Mouse (Mus musculus) erythroid progenitor cell, adult 5-6 weeks (primary cell): ENCODE data around the gene Saxo1. TPM values are rescaled to one million over a fixed set of nuclear protein-coding genes. Genes with fewer than 3 reads are reported as not detected.

Source experiments
- ATAC-seq: replicated peaks from 2 replicates; pipeline ENCODE4 v1.8.0; 2016; ENCODE audit warnings: moderate number of reproducible peaks, mild to moderate bottlenecking, moderate TSS enrichment, inconsistent platforms; ENCODE audit not compliant: poor library complexity, low FRiP score, severe bottlenecking
- total RNA-seq, 2 experiments: library from RNA; stranded (forward) in 1 of 2; stranded (reverse) in 1 of 2; fragments of 150-400 nt in 1 of 2; fragments of 186-747, 209-891 nt in 1 of 2; gene quantifications; 2 replicates each; pipeline versions ENCODE4 v1.2.3 to v1.2.4; 2015 to 2017; ENCODE audit warnings: low replicate concordance in 2 of 2

Saxo1 gene
- total RNA-seq, 2 experiments from 2014 or later, result not detected

DNA sequence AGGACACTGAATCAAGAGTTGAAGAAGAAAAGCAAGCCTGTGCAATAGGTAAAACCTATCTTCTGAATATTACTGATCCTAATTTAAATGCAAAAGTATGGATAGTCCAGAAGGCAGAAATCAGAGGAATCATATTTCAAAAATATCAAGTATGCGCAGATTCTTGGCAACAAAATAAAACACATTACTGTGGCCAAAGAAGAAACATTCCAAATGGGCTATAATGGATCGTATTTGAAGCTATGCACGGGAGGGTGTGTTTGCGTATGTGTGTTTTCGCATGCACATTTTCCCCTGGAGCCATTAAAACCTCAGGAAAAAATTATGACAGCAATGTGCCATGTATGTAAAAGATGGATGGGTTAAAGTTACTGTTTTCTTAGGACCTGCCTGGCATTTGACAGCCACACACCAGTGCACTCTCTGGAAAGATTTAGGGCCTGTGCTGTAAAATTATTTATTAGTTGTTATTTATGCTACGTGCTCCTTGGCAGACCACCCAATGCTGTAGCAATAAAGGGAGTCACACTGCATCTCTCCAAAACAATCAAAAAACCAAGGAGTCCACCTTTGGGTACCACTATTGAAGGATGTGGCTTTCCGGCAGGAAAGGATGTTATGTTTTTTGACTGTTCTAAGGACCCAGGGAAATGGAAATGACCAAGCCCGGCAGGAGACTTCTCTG lies 24.6 kb downstream of the Saxo1 start:
- ATAC-seq, result no peak

DNA sequence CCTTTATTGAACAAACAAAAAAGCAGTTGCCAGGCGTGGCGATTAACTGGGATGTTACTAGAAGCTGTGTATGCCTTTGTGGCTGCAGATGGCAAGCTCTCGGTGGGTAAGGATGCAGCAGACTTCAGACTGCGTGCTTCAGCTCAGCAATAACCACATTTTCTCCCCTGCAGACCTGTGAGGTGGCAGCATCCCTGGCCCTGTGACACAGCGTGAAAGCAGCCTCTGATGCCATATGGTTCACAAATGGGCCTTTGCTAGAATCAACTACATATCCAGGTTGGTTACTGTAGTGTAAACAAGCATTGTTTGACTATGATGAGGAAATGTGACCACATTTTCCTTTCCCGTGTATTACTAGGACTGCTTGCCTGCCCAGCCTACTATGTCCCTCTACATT lies 29.0 kb downstream of the Saxo1 start:
- no peak for ATAC-seq

DNA sequence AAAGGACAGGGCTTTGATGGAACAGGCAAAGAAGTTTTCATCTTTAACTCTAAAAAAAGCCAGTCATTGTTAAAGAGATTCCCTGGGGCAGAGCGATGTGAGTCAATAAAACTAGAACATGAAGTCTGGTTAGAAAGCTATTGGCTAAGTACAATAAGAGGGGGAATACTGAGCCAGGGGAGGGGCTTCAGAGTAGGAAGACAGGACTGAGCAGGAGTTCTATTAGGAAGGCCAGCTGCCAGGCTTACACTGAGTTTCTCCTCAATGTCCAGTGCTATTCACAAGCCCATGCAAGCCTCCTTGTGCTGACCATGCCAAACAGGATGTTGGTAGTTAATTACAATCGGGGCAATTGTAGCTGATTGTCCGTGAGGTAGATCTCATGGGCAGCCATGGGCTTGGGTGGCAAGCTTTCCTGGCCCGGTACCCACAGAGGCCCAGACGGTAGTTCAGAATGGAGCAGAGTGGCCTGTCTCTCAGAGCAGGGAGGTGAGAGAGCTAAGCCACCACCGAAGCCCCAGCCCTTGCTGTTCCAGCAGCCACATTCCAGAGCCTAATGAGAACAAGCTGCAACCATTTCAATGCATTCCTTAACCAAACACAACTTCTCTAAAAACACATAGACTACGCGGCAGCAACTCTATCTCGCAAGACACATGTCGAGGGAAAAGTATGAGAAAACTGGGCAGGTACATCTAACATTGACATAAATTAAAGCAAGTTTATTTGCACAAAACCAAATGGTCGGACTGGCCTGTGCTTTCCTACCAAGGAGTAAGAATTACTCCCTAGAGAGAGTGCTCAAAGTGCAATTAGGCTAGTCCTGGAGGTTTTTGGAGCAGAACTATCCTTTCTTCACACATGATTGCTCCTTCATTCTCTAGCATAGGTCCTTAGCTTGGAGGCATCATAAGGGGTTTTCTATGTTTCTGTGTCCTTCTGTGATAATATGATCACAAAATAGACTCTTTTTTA lies 30.7 kb downstream of the Saxo1 start:
- ATAC-seq, result no peak

DNA sequence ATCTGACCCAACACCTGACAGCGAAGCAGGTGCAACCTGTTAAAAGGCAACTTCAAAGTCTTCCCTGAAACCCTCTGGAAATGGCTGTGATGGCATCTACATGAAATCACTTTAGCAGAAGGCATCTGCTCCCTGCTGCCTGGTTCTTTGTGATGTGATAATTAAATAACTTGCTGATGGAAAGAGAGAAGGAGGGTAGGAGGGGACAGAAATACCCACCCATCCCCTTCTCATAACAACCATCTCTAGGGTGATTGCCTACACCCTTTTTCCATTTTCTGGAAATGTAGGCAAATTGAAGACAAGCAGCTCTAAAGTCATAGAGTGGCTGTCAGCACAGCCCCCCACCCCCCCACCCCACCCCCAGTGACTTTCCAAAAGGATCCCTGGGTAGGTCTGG lies 33.6 kb downstream of the Saxo1 start:
- ATAC-seq, result no peak

DNA sequence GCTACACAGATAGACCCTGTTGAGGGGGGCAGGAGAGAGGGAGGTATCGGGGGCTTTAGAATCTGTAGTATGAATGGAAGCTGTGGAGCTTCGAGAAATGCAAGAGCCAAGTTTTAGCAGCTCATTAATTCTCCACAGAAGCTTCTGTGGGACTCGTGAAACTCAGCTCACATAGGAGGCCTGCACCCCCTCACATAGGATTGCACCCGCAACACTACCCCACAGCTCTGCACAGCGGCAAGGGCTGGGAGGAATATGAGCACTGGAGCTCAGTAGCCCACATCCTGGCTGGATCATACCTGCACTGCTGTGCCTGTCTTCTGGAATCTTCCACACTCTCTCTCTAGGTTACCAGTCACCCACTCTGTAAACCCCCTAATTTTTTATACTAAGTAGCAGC lies 34.4 kb downstream of the Saxo1 start:
- no peak for ATAC-seq

DNA sequence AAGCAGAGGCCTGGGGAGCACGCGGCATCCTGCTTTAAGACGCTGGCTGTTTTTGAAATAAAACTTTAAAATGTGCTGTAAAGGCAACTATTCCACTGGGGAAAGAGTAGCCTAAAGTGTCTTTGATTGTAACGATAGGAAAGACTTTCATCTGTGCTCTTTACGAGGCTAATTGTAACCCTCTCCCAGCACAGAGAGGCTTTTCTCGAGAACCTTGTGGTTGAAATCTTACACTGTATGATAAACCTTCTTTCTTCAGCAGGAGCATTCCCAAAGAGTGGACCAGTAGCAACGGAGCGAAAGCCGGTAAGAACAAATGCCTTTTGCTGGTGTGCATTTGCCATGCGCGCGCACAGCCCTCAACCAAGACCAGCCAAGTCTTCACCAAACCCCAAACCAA lies 37.4 kb downstream of the Saxo1 start:
- no peak for ATAC-seq

DNA sequence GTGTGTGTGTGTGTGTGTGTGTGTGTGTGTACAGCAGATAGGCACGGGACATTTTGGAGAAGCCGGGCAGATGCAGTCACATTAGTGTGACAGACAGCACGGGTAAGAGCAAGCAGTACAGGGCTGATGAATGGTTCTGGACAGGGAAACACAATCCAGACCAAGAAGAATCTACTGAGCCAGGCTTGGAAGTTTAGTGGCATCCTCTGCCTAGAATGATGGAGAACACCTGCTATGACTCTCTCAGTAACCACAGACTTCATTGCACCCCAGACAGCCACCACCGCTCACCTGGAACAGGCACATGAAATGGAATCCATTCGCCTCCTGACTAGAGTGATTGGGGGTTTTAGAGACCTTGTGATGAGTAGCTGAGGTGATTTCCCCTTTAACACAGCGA lies 38.2 kb downstream of the Saxo1 start:
- ATAC-seq, result no peak

DNA sequence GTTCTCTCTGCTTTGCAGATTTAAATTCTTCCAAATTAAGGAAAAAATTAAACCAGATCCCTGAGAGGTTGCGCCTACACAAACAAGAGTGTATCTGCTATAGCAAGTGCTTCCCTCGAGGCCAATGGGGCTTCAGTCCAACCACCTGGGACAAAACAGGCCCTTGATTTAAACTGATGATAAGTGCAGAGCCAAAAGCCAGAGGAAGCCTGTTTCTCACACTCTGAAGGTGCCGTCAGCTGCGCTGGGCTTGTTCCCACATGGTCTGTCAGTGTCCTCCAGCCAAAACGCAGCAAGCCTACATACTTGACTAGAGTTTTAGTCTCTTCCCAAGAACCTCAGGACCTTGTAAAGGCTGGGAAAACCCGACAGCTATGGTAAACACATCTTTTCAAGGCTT lies 53.5 kb downstream of the Saxo1 start:
- no peak for ATAC-seq

DNA sequence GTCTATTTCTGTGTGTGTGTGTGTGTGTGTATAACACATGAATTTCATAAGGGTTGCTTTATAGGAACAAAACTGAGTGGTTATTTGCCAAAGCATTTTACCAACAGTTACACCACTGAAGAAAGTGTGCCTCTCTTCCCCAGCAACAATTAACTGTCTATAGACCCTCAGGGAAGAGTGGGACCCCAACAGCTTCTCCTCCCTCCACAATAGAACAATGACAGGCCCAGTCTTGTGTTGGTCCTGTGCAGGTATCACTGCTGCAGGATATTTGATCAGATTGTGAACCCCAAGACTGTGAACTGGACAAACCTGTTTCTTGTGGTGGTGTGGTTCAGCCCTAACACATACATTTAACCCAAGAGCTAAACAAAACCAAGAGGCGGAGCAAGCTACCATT lies 58.6 kb downstream of the Saxo1 start:
- ATAC-seq, result no peak

DNA sequence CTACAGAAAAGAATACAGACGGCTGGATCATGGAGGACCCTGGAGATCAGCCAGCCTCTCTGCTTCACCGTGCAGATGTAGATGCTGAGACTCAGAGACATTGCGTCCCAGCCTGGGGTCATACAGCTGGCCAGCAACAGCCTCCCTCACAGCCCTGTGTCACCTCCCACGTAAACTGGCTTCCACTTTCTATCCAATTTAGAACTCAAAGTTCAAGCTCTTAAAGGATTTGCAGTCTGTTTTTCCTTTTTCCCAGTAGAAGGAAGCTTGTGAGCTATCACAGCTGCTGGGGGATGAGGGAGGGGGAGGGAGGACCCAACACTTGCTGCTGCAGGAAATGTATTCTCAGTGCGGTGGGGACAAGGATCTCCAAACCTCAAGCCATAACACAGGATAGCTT lies 59.4 kb downstream of the Saxo1 start:
- no peak for ATAC-seq

DNA sequence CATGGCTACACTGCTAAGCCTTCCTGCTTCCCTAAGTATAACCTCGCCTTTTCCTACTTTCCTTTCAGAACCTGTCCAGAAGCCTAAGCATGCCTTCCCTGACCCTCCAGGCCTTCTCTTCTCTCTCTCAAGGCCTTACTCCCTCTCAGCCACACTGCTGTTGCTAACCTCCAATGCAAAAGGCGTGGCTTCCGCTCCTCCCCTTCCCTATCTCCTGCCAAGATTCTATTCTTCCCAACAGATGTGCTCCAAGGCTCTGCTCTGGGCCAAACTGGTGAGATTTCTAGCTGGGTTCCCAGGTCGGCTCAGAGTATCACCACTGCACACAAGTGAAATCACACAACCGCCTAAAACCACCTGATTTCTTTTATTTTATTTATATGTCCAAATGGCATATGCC lies 69.0 kb downstream of the Saxo1 start:
- ATAC-seq, result no peak

DNA sequence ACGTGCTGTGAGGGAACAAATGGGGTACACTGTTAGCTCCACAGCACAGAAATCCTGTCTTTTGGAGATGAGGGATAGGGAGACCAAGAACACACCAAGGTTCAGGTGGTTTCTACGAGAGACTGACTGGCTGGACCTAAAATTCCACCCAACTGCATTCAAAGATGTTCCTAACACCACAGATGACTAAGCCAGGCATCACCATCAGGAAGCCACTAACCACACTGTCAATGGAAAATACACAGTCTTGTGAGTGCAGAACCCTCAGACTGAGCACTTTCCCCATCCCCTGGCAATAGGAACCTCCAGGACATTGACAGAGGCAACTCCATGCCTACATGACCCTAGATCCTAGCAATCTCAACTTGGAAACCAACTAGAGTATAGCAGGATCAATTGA lies 71.2 kb downstream of the Saxo1 start:
- no peak for ATAC-seq

DNA sequence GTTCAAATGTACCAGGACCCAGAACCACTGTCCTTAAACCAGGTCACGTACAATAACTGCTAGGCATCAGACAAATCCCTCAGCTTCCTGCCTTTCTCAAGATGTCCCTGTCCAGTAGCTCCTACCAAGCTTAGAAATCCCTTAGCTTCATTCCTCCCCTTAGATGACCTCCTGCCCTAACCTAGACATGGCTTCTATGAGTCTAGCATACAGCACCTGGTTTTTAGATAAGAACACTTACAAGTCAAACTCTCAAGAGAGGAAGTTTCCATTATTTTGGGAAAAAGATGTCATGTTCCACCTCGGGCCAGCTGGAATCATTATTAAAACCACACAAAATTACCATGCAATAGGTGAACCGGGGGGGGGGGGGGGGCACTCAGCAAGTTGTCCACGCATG lies 71.6 kb downstream of the Saxo1 start:
- ATAC-seq, result no peak

DNA sequence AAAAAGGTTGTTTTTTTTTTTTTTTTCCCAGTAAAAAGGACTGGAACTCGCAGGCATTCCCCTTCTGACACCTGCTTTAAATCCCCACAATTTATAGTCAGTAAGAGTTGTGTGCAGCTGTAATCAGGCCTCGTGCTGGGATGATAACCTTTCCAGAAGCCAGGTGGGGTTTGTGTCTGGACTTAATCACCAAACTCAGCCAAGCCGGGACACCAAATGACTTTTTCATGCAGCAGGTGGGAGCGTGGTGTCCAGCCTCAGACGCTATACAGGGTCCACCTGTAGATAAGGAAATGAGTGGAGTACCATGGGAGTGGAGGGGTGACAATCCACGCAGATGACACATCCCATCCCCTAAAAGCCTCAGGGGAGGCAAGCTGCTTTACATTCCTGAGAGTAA lies 73.1 kb downstream of the Saxo1 start:
- no peak for ATAC-seq

DNA sequence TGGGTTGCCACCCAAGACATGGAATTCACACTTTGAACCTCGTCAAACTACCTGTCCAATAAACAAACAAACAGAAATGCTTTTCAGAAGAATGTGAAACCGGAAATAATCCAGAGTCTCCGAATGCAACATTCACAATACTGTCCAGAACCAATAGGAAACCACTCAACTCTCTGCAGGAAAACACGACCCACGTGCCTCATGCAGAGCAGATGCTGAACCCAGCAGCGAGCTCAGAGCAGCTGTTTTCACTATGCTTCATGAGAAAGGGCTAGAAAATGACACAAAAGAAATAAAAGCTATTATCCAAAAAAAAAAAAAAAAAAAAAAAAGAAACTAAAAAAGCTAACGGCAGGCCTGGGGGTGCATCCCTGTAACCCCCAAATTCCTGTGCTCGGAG lies 74.4 kb downstream of the Saxo1 start:
- ATAC-seq, result no peak

DNA sequence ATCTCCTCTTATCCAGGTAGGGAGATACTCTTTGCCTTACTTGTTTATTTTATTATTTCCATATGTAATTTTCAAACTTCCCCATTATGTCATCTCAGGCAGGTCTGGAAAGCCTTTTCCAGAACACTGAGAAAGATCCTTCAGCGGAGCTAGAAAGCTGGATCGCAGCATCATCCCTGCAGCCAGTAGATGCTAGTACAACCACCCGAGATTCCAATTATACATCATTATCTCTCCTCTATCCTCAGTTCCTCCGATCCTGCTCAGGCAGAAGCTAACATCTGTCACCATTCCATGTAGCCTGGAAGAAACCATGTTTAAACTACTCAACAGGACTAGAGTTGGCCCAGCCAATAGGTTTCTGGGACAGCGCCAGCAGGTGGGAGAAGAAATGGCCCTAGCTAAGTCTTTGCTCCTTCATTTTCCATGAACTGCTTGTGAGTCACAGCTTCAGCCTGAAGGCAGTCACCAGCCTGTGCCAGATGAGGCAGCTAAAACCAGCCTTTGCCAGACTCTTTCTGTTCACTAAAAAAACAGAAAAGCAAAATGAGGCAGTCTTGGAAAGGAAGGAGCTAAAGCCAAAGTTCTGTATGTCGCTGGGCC lies 75.0 kb downstream of the Saxo1 start:
- ATAC-seq, result no peak

DNA sequence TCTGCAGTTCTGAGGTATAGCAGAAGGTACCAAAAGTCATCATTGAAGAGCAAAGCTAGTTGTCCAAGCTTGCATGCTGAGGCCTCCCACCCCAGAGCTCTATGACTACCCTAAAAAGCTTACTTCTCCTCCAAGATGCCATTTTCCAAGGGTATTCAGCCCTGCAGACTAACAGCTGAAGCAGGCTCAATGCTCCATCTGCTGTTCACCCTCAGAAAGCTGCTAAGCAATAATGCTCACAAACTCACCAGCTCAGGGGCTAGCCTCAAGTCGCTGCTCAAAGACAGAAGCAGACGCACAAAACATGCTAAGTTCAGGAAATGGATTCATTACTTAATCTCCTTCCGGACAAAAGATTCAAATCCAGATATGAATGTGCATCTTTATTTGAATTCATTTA lies 77.2 kb downstream of the Saxo1 start:
- no peak for ATAC-seq

DNA sequence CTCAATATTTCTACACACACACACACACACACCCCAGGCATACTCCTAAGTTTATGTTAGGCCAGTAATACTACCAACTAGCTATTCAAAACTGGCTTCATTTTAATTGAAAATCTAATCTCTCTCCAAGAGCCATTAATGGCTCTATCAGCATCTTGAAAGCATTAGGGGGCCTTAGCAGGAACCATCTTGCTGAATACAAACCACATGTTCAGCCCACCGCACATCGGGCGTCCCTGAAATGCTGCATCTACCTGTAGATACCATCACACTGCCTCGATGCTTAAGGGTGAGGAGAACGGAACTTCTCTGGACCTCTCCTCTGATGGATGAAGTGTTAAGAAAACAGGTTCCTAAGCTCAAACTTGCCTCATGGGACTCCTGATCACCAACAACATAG lies 93.3 kb downstream of the Saxo1 start:
- no peak for ATAC-seq

DNA sequence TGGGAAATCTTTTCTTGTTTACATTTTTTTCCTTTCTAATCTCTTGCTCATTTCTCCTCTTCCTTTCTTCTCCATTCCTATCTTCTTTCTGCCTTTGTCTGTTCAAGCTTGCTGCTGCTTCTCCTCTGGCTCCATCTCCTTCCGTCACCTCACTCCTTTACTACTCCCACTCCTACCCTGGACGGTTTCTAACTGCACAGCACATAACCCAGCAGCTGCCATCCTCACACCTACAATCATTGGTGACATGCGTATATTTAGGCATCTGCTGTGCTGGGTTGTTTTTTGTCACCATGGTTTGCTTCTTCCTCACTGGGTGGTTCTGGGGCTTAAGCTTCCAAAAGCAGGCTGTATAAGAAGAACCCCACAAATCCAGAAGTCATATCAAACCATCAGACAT lies 107.7 kb downstream of the Saxo1 start:
- no peak for ATAC-seq

DNA sequence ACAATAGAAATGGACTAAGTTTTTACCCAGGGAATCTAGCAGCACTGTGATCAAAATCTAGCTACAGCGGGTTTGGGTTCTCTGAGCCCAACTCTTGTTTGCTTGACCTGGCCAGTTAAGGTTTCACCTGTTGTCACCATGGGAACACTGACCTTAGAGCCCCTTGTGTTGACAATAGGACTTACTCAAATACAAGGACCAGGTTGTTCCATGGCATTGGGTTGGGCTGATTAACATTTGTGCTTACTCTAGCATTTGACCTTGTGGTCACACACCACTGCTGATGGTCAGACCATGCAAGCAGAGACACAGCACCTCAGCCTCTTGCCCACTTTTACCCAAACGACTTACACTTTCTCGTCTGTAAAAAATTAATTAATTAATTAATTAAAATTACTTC lies 121.8 kb downstream of the Saxo1 start:
- no peak for ATAC-seq

DNA sequence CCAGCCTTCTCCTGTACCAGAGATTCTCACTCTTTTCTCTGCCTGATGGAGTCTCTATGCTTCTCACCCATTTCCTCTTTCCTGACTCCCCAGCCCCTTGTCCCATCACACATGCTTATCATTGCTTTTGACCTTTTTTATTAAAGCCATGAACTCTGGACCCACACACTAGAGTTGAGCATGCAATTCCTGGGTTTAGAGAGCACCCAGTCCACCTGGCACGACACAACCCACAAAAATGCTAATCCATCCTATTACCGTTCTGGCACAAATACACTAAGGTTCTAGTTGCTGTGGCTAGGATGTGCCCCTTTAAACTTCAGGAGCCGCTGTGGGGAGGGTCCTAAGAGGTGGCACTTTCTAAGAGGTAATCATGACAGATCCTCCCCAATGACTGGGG lies 122.5 kb downstream of the Saxo1 start:
- ATAC-seq, result no peak
